Mouse (Mus musculus): ENCODE results near the gene Cldn34a.
"Not testable (repeated sequence)": the region's sequence is repeated elsewhere in the genome, so short reads cannot be mapped to it uniquely, and the experiment has no call there.

Cldn34a gene

DNA sequence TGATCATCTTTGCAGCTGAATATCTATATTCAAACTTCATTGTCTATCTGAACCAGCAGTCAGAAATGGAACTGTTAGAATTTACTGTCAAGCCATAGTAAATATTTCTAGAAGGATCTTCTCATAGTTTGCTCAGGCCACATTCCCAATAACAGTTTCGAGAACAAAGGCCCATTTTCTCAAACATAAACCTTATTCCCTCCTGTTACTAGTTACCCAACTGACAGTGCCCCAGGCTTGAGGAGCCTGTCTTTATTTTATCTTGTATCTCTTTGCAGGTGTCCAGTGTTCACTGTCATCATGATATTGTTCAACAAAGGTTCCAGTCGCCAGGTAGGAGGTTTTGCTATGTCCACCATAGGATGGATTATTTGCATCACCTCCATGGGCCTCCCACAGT, at the start of gene Cldn34a:
TSS of gene Cldn34a (plus strand) at position 301 of the 400 bp plus-strand sequence.
- DNase-seq: no peak

DNA sequence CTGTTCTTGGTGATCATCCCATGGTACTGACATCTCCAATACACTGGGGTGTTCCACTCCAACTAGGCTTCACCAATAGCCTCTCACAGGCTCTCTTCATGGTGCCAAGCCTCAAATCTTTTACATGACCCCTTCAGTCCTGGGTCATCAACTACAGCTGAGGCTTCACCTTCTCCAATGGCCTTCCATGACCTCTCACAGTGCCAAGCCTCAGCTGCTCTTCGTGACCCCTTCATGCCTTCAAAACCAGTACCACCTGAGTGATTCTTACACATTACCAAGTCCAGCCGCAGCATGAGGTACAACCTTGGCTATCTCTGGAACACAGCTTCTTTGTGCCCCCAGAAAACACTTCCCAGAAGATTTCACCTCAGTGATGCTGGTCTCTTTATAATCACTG, 44.5 kb upstream of the Cldn34a start:
- not testable (repeated sequence) for DNase-seq

DNA sequence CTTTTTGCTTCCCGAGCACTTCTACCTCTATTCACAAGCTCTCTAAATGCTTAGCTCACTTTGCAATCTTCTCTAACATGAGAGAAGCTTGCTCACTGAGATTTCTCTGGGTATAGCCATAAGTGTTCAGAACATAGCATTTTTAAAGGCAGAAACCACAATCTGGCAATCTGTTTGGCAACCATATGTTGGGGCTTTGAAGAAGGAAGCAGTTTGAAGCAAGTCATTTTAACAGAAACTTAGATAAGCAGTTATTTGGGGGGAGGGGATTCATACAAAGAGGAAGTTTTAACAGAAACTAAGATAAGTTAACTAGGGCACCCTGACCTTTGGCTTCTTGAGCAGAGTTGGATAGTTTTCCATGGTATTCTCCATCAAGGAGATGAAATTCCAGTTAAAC, 17.4 kb upstream of the Cldn34a start:
- no peak for DNase-seq

DNA sequence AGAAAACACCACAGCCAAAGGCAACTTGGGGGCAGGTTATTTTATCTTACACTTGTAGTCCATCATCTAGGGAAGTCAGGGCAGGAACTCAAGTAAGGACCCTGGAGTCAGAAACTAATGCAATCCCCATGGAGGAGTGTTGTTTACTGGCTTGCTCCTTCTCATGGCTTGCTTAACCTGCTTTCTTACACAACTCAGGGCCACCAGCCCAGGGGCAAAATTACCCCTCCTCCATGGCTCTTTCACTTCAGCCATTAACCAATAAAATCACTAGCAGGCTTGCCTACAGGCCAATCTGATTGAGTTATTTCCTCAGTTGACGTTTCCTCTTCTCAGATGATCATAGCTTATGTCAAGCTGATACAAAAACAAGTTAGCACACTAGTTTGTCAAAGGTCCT, 15.0 kb upstream of the Cldn34a start:
- no peak for DNase-seq

DNA sequence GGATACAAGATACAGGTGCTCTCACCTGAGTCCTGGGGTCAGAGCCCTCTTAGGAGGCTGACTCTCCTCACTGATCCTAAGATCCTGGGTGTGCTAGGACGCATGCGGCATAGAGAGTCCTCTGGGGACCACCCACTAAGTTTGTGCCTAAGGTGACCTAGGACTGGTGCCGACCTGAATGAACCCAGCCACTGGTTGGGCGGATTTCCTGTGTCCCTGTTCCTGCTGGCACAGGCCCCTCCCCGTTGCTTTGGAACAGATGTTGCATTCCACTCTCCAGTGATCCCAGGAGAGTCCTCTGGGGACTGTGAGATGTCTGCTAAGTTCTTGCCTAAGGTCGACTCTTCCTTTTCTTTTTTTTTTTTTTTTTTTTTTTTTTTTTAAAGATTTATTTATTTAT, 5.7 kb upstream of the Cldn34a start:
- no peak for DNase-seq
